Mouse (Mus musculus) heart, adult 2 months (tissue): Measurements from ENCODE around the gene Anxa7.

Experiments used
- CTCF ChIP-seq: fragments of 200-600 bp; IDR thresholded peaks from 2 replicates; pipeline ENCODE4 v1.8.1; 2022; ENCODE audit warnings: antibody characterized with exemption, mild to moderate bottlenecking, moderate library complexity
- EP300 ChIP-seq: fragments of 200-500 bp; IDR thresholded peaks from 2 replicates; pipeline ENCODE4 v1.6.1; 2011; ENCODE audit warnings: low read depth, low read length, control low read depth; ENCODE audit not compliant: insufficient read depth
- POLR2A ChIP-seq: fragments of 200-500 bp; IDR thresholded peaks from 2 replicates; pipeline ENCODE4 v1.6.1; 2011; ENCODE audit warnings: mild to moderate bottlenecking, low read depth, low read length, control low read depth; ENCODE audit not compliant: insufficient read depth

GRCm38 (mm10) chr14:20431726-20432125 lies 48.2 kb downstream of the Anxa7 start:
- TF ChIP-seq CTCF: no peak
- TF ChIP-seq EP300: no peak
- TF ChIP-seq POLR2A: no peak
